Mouse (Mus musculus) retina, embryonic 14.5 days (tissue): ENCODE measurements around the gene Nat9.

Experiments used
- DNase-seq: peaks from one replicate; pipeline ENCODE4 v3.0.0-alpha.2; 2015; ENCODE audit warnings: low spot score

The Nat9 gene

GRCm38 (mm10) chr11:115176399-115177190, 11.1 kb downstream of the Nat9 start:
- no peak for DNase-seq

GRCm38 (mm10) chr11:115173549-115174339, 13.9 kb downstream of the Nat9 start:
- no peak for DNase-seq

- DNase-seq, result peak; percentile 72
Measured at GRCm38 (mm10) chr11:115172825-115173287, 14.8 kb downstream of the Nat9 start.

- DNase-seq, result no peak
Measured at GRCm38 (mm10) chr11:115171125-115171524, 16.5 kb downstream of the Nat9 start.

GRCm38 (mm10) chr11:115169430-115169829, 18.2 kb downstream of the Nat9 start:
- DNase-seq, result no peak

GRCm38 (mm10) chr11:115167631-115168249, 19.9 kb downstream of the Nat9 start:
- DNase-seq, result no peak

GRCm38 (mm10) chr11:115166776-115167175, 20.9 kb downstream of the Nat9 start:
- no peak for DNase-seq

- DNase-seq, result peak; percentile 41
Measured at GRCm38 (mm10) chr11:115164976-115165374, 22.7 kb downstream of the Nat9 start.

- peak; percentile 17 for DNase-seq
Measured at GRCm38 (mm10) chr11:115164341-115164975, 23.2 kb downstream of the Nat9 start.

GRCm38 (mm10) chr11:115163568-115164150, 24.0 kb downstream of the Nat9 start:
- DNase-seq, result peak; percentile 71

- DNase-seq, result peak; percentile 98
Measured at GRCm38 (mm10) chr11:115162832-115163480, 24.7 kb downstream of the Nat9 start, which contains the start of gene Slc9a3r1. Gene Slc9a3r1, plus strand, starts transcription at chr11:115163341.

GRCm38 (mm10) chr11:115162205-115162601, 25.5 kb downstream of the Nat9 start:
- no peak for DNase-seq

- DNase-seq, result no peak
Measured at GRCm38 (mm10) chr11:115161578-115162204, 26.0 kb downstream of the Nat9 start.

- DNase-seq, result peak; percentile 90
Measured at GRCm38 (mm10) chr11:115160883-115161577, 26.6 kb downstream of the Nat9 start.

GRCm38 (mm10) chr11:115160016-115160797, 27.5 kb downstream of the Nat9 start:
- DNase-seq, result peak; percentile 73

GRCm38 (mm10) chr11:115157933-115158719, 29.5 kb downstream of the Nat9 start:
- no peak for DNase-seq

GRCm38 (mm10) chr11:115155053-115155634, 32.5 kb downstream of the Nat9 start:
- no peak for DNase-seq
